Mouse (Mus musculus) thymus, postnatal 0 days (tissue): Measurements from ENCODE around the gene Mbnl2. TPM values are rescaled to one million over a fixed set of nuclear protein-coding genes. Genes with fewer than 3 reads are reported as not detected.
"Not testable (repeated sequence)": the region's sequence is repeated elsewhere in the genome, so short reads cannot be mapped to it uniquely, and the experiment has no call there.

Experiments
- DNase-seq: peaks from one replicate; pipeline ENCODE4 v3.0.0-alpha.2; 2015; ENCODE audit warnings: low spot score
- polyA plus RNA-seq: library from polyadenylated mRNA; unstranded; fragments of >200 nt; fragmentation: Nextera tagmentation; extraction: Ambion mirVana; gene quantifications from 2 replicates; pipeline ENCODE4 v1.2.1, GENCODE M21; 2015

The Mbnl2 gene
- polyA plus RNA-seq, 1 experiment from 2014 or later, result 91.2 TPM

DNA sequence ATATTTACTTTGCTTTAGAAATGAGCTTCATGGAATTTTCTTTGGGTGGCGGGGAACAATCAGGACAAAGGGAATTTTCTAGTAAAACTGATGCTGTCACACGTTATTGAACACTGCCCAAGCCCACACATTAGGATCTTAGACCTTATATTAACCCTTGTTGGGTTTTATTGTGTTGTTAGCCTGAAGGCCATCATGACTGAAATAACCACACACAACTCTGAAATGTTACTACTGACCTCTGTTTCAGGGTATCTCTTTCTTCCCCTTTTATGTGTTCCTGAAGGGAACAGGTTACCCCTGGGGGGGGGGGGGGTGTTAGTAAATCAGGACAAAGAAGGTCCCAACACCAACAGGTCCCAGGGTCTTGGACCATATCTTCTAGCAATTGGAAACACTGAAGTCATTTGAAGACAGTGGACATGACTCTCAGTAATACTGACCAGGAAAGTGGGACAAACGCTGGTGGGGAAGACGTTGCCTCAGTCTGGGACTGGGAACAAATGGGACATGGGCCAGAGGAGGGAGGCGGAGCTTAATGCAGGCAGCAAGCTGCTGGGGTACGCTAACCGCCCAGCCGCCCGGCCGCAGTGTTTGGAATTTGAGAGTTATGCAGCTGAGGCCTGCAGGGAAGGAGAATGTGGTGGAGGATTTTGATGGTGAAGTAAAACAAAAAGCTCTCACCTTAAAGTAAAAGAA, 80.4 kb downstream of the Mbnl2 start:
- DNase-seq, result no peak

DNA sequence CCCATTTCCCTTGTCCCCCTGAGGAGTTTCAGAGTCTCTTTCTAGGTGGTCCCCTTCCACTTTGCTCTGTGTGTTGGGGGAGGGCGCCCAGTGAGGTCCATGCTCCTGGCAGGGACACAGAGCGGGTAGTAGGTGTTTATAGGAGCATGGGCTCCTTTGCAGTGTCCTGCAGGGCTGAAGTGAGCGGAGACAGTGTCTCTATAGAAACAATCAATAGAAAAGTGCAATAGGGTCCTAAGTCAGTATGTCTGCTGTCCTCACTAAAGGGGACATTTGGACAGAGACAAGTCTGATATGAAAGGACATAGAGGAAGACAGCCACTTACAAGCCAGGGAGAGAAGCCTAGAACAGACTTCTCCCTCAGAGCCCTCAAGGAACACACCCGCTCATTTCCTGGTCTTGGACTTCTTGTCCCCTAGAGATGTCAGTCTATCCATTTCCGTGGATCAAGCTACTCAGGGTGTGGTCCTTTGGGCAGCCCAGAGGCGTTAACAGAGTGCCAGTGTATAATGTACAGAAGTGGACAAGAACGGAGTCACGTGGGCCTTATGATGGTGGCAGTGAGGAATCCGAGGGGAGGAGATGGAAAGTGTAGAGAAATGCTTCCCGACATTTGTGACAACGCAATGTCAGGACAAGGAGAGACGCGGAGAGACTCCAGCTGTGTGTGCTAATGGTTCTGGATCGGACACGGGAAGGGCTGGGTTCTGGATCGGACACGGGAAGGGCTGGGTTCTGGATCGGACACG, 82.0 kb downstream of the Mbnl2 start:
- DNase-seq, result no peak

DNA sequence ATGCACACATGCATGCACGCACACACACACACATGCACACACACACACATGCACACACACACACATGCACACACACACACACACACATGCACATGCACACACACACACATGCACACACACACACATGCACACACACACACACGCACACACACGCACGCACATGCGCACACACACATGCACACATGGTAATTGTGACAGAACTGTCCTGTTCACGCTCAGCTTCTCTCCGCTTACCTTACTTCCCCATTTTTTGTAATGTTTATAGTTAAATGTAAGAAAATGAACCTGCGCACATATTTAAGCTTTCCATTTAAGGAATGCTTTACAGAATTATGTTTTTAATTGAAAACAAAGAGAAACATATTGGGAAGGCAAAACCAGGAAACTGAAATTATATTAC, 84.1 kb downstream of the Mbnl2 start:
- not testable (repeated sequence) for DNase-seq

DNA sequence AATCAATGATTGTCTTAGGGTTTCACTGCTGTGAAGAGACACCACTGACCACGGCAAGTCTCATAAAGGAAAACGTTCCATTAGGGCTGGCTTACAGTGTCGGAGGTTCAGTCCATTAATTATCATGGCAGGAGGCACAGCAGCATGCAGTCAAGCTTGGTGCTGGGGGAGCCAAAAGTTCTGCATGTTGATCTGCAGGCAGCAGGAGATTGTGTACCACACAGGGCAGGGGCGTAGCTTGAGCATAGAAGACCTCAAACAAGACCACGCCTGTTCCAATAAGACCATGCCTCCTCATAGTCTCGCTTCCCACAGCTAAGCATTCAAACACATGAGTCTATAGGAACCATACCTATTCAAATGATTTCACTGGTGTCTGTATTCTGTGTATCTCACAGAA, 85.7 kb downstream of the Mbnl2 start:
- DNase-seq, result no peak

DNA sequence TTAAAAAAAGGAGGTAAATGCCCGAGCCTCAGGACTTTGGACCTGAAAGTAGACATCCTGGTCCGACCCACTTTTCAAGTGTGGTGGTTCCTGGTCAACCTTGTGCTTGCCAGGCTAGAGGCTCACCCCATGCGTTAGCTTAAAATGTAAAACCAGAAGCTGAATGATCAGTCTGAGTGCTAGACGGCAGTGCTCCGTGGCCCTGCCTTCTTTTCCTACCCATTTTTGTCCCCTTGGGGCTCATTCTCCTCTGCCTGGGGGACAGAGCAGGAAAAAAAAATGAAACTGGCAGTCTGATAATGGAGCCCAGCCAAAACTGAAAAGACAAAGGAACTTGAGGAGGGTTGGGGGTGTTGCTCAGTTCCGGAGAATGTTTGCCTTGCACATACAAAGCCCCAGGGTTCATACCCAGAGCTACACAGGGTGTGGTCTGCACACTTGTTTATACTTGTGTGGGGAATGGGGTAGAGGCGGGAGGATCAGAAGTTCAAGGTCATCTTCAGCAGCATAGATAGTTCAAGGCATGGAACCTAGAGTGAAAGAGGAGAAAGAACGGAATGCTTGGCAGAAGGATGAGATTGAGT, 87.0 kb downstream of the Mbnl2 start:
- no peak for DNase-seq

DNA sequence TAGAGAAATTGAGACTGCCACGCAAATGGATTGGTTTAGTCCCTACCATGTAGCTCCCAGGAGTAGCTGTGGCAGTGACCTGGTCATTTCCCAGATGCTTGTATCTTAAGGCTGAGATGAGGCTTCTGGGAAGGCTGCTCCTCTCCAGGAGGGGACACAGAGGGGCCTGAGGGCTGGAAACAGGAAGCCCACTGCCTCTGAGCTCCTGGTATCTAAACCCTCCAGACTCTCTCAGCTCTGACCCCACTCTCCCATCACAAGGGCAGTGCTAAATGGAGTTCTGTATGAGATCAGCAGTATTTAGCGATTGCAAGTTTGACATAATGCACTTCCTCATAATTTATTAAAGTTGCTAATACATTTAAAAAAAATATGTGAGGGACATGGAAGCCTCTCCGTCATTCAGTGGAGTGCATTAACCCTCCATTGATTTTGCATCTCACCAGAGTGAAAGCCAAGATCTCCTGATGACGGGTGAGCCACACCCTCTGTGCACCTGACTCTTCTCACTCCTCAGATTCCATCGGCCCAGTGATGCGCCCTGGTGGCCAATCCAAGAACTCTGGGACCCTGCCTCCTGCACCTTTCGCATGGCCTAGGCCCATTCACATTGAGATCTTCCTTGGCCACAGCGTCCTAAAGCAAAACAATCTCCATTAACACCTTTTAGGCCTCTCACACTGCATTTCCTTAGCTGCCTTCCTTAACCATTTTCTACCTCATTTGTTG, 87.8 kb downstream of the Mbnl2 start:
- DNase-seq, result no peak

DNA sequence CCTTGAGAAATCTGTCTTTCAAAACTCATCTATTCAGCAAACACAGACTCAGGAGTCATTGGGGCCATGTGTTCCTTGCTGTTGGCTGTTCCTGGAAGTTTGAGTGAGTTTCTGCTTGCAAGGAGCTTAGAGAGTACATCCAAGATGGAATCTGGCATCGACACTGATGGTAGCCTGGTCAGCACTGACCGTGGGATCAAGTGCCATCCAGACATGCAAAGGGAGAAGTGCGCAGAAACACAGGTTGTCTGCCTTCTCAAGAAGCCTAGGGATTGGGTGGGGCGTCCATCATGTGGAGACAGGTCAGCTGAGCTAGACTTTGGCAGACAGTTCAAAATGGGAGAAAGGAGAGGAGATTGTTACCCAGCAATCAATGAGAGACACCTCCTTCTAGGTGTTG, 89.6 kb downstream of the Mbnl2 start:
- DNase-seq, result no peak

DNA sequence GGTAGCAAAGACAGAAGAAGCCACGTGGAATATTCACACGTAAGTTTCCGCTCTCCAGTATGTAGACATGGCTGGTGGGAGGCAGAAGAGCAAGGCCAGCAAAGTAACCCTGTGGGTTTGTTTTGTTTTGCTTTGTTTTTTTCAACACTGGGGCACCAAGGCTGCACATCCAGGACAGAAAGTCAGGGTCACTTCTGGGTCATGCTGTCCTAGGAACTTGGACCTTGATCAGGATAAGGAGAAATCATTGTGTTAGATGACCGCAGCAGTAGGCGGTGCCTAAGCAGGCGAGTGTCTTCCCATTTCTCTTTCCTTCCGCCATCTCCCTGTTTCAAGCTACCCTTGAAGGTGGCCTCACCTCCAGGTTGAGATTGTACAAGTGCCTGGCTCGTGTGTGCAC, 91.5 kb downstream of the Mbnl2 start:
- DNase-seq, result no peak

DNA sequence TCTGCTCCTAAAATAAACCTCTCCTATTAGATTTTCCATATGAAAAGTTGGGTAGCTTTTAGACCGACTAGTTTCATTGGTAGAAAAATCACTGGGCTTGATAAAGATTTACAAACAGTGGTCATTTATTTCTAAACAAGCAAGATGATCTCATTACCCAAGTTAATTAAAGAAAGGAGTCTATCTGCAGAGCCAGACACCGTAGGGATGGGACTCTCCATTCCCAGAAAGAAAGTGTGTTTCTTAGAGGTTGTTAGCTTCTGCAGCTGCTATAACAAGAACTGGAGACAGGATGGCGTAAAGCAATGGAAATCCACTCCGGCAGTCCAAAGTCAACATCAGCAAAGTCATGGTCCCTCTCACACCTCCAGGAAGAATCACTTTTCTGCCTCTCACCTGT, 92.1 kb downstream of the Mbnl2 start:
- DNase-seq, result no peak

DNA sequence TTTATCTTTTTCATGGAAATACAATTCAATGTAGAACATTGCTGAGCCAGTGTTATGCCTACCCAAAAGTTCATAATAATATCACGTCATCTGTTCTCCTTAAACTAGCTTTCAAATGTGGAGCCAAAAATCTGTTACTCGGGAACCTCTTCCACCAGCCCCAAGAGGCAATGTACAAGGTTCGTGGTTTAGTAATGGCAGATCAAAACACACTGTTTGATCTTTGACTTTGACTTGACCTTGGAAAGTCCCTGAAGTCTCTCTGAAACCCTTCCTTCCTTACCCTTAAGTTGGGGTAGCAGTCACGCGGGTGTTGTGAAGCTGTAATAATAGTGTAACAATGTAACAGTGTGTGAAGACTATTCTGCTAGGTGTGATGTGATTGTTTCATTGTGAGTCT, 93.0 kb downstream of the Mbnl2 start:
- DNase-seq, result no peak

DNA sequence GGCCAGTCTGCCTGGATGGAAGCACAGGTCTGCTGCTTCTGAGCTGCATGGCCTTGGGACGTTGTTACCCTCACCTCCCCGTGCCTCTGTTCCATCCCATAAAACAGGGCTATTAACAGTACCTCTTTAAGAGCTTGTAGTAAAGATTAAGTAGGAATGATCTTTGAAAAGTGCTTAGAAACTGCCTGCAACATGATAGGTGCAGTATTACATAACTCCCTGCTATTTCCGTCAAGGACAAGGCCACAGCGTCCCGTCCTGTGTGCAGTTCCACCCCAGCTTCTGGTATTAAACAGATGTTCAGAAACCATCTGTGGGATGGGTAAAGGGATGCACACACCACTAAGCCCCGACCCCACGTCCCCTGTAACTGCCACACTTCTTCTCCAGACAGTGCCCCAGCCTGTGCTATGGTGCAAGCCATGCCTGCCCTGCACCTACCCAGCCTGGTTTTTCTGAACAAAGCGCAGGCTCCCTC, 93.5 kb downstream of the Mbnl2 start:
- DNase-seq, result no peak

DNA sequence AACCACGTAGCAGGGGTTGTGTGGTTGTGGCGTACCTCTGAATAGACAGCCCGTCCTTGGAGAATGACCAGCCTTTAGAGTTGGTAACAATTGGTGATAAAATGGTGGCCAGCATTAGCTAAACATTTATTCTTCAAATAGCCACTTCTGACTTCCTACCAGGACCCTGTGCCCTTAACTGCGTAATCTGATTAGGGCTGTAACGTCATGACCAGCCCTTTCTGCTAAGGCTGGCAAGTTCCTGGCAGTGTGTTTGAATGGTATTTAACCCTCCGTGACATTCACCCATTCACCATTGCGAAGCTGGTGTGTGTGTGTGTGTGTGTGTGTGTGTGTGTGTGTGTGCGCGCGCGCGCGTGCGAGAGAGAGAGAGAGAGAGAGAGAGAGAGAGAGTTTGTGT, 94.6 kb downstream of the Mbnl2 start:
- DNase-seq, result no peak

DNA sequence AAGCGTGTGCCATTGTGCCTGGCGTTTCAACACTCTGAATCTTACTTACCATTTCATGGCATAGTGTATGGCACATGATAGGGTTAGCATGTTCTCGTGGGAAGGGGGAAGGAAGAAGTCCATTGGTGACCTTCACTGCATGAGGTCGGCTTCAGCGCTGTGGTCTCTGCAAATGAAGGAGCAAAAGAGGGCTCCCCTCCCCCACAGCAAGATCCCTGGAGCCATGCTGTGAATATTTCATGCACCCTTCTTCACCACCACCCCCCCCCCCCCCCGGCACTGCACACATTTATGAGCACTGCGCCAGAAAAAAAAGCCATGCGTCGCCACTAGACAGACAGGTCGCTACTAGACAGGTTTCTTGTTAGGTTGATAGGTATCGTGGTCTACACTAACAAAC, 95.2 kb downstream of the Mbnl2 start:
- DNase-seq, result no peak

DNA sequence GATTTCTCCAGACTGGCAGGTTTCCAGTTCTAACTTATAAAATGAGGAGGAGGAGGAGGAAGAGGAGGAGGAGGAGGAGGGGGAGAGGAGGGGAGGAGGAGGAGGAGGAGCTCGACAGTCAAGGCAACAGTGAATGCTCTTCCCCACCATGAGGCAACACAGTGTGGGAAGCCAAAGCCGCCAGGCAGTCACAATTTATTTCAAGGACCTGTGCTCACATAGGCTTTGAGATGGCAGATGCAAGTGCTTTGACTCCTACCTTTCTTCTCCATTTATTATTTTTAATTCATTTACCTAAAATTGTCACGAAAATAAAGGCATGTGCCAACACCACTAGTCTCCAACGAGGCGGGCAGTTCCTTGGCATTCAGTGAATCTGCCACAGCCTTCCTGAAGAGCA, 95.7 kb downstream of the Mbnl2 start:
- no peak for DNase-seq

DNA sequence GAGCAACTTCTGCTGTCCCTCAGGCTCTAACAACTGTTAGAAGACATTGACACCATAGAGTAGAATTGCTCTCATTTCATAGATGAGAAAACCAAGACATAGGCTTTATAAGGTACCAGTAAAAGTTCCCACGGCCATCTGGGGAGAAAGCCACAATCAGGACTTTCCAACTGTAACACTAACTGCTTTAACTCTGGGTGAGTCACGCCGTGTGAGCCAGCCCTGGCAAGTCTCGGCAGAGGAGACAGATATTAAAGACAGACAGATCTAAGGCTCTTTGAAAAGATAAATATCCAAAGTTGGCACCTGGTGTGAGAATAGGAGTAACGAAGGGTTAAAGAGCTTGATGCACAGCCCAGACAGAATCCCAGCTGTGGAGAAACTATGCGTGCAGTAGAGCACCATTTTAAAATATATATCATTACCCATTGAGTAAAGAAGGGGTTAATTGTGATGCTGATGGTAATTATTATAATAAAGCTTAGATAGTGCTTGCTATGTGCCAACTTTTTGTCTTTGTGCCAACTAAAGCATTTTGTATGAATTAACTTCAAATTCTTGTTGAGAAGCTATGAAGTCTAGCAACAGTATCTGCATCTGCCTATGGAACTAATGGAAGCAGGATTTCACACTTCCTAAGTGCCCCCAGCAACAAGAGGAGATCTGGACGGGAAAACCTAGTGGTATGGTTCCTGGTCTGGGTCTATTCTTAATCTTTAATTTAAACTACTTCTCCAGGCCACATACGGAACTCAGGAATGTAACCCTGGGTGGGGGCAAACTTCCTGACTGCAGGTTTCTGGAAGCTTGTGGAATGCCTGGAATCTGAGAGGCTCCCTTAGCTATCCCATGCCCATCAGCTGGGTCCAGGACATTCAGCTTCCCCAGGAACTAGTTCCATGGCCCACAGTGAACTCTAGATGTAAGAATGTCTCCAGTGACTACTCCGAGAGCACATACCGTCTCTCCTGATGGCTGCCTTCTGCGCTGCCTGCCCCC, 97.9 kb downstream of the Mbnl2 start:
- no peak for DNase-seq

DNA sequence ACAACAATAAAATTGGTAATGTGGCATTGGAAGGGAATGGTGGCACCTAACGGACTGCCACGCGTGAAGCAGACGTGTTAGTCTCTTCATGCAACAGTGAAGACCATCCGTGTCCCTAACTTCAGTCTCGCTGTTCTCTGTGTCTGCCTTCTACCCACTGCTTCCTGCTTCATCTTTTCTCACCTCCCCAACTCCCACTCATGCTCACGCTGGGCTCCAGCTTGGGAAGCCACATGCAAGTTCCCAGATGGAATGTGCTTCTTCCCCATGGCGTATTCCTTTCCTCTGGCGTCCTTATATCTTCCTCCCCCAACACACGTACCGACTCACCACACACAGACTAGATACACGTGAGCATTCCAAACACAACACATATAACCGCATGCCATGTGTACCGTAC, 99.3 kb downstream of the Mbnl2 start:
- DNase-seq, result no peak

DNA sequence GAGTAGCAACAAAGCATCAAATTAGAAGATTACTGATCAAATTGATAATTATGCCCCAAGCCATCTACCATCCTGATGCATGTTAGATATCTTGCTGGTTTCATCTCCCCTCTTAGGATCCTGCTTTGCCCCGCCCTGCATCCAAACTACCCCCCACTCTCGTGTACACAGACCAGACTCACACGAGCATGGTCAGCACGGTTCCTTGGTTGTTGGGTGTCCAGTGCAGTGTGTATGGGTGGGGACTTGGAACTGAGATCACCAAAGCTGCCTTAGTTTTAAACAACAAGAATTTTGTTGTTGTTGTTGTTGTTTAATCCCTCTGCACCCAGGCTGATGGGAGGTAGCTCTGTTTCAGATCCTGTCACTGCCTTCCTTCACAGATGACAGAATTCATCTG, 101.7 kb downstream of the Mbnl2 start:
- no peak for DNase-seq

DNA sequence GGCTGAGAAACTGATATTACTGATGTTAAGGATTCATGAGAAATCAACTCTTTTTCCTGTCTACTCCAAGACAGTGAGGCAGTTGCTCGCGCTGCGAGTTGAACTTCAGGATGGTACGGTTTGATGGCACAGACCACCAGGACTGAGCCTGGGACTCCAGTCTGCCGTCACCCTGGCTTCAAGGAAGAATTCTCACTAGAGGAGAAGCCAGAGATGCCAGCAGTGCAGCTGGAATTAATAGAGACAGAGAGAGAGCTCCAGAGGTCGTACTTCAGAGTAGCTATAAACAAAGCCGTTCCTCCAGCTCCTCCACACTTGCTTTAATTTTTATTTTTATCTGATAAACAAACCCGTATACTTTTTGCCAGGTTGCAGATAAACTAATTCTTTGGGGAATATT, 102.5 kb downstream of the Mbnl2 start:
- DNase-seq, result no peak

DNA sequence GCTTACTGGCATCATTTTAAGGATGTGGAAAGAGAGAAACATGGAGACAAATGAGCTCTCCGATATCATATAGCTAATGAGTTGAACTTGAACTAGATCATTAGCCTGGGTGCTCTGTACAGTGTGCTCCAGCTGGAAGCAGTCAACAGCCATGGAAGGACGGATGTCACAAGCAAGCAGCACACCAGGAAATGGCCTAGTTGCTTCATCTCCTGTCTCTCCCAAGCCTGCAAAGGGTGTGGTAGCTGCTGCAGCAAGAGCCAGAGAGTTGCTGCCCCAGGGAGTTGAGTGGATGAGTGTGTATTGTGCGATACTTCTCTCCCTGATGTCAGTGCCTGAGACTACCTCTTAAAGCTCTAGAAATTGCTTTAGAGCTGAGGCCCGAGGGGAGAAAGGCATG, 104.2 kb downstream of the Mbnl2 start:
- no peak for DNase-seq

DNA sequence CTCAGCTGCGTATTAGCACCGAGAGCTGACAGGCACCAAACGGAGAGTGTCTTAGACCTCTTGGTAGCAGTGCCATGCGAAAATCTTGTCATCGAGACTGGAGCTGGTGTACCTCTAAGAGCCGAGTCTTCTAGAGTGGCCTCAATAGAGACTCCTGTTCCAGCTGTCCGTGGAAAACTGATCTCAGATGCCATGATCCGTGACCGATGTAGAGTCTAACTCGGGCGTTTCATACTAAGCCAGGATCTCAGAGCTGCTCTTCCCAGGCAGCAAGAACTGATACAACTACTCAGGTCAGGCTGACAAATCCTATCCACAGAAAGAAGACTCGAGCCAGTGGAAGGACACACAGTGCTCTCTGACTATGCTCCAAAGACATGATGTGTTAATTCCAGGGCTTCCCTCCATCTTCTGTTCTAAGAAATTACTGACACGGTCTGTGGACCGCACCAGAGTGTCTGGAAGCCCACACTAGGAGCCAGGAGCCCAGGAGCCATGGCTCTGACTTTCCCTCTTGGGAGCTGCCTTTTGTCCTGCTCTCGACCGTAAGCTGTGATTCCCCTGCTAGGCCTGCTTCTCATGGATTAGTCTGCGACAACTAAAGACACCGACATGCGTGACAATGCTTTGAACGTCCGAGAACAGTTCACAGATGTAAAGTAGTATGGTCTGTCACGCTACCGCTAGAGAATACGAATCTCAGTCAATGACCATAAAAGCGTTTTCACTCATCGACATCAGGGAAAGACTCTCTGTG, 106.1 kb downstream of the Mbnl2 start:
- no peak for DNase-seq
